In the genomic region with DNA sequence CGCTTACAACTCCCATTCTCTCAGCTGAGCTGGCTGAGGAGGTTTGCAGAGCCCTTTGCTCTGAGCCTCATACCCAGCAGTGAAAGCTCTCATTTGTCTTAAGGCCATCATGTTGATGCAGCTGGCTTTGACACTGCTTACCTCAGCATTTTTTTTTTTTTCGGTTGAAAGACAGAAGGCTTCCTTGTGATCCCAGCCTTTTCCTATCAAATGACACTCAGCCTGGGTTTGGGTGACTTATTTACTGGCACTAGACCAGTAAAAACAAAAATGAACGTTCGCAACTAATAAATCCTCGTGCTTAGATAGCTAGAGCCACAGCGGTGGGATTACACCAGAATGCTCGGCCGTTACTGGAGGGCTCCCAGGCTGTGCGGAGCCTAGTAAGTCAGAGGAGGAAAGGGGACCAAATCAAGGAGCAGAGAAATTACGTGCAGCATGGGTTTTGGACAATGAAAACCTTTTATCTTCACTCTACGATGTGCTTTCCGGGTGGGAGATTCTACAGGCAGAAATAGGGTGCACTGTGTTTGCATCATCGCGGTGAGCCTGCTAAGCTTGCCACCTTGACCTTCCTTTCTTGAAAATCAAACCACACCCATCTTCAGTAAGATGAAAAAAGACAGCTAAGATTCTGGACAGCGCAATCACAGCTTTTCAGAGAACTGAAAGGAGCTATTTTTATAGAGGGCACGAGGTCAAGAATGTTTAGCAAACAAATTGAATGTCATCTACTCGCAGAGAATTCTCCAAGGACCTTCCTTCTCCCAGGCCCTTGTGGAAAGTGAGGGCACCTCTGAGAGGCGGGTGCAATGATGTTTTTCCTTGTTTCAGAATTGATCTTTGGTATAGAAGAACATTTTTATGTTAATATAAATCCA, we compare ENCODE assay signal across 7 mouse cellular contexts.
A peak's percentile ranks its signal among the peaks of the same experiment; 100 is the strongest.
DNase-seq lines count a peak whose midpoint lies in the region.

No protein-coding gene starts in this region.

- peak; percentile 54 for DNase-seq in 3T3-L1 (ENCODE audit: low read depth, low spot score)
- DNase-seq in adrenal gland, postnatal 10 days: peak; percentile 24
- DNase-seq in heart, adult 9 months (ENCODE audit: low spot score in 2 of 2): peak; percentile 66 to 70
- peak; percentile 51 for DNase-seq in kidney, adult 9 months
- DNase-seq in lung, postnatal 25 days (ENCODE audit: low spot score): peak; percentile 82
- no peak for DNase-seq in frontal cortex, postnatal 14 days (ENCODE audit: low spot score in 2 of 2)
- no peak for DNase-seq in right cerebral cortex, postnatal 14 days

Comparison
In these comparisons a context has a peak if more than half of its experiments do, and no peak if none do; other contexts are left out.
1. DNase-seq: peak in 3T3-L1 (single experiment), adrenal gland, postnatal 10 days (single experiment), heart, adult 9 months (2 of 2), kidney, adult 9 months (single experiment) and lung, postnatal 25 days (single experiment); none in frontal cortex, postnatal 14 days (0 of 2) and right cerebral cortex, postnatal 14 days (single experiment).